Mouse (Mus musculus): ENCODE results near the gene Gemin7. TPM values are rescaled to one million over a fixed set of nuclear protein-coding genes. Genes with fewer than 3 reads are reported as not detected.
A peak's percentile ranks its signal among the peaks of the same experiment; 100 is the strongest.

Gemin7 gene
- total RNA-seq, 1 experiment from 2014 or later, result 68.5 TPM

GRCm38 (mm10) chr7:19557982-19558900 lies 19.2 kb downstream of the Gemin7 start:
- ATAC-seq (replicated peaks; ENCODE audit: insufficient number of reproducible peaks, low FRiP score, low TSS enrichment, poor library complexity, severe bottlenecking), result no peak

GRCm38 (mm10) chr7:19557086-19557485 lies 20.3 kb downstream of the Gemin7 start:
- no peak for ATAC-seq (replicated peaks; ENCODE audit: insufficient number of reproducible peaks, low FRiP score, low TSS enrichment, poor library complexity, severe bottlenecking)

GRCm38 (mm10) chr7:19554168-19554567 lies 23.2 kb downstream of the Gemin7 start:
- ATAC-seq (replicated peaks; ENCODE audit: insufficient number of reproducible peaks, low FRiP score, low TSS enrichment, poor library complexity, severe bottlenecking), result no peak

GRCm38 (mm10) chr7:19552443-19552842 lies 25.0 kb downstream of the Gemin7 start:
- ATAC-seq (replicated peaks; ENCODE audit: insufficient number of reproducible peaks, low FRiP score, low TSS enrichment, poor library complexity, severe bottlenecking), result no peak

- ATAC-seq (replicated peaks; ENCODE audit: insufficient number of reproducible peaks, low FRiP score, low TSS enrichment, poor library complexity, severe bottlenecking), result no peak
These were observed 25.8 kb downstream of the Gemin7 start for GRCm38 (mm10) chr7:19551634-19552033.

GRCm38 (mm10) chr7:19549394-19549793 lies 28.0 kb downstream of the Gemin7 start:
- ATAC-seq (replicated peaks; ENCODE audit: insufficient number of reproducible peaks, low FRiP score, low TSS enrichment, poor library complexity, severe bottlenecking), result no peak

- ATAC-seq (replicated peaks; ENCODE audit: insufficient number of reproducible peaks, low FRiP score, low TSS enrichment, poor library complexity, severe bottlenecking), result no peak
These were observed 29.9 kb downstream of the Gemin7 start for GRCm38 (mm10) chr7:19547344-19547969.

- ATAC-seq (replicated peaks; ENCODE audit: insufficient number of reproducible peaks, low FRiP score, low TSS enrichment, poor library complexity, severe bottlenecking), result no peak
These were observed 31.4 kb downstream of the Gemin7 start for GRCm38 (mm10) chr7:19546007-19546406.

- no peak for ATAC-seq (replicated peaks; ENCODE audit: insufficient number of reproducible peaks, low FRiP score, low TSS enrichment, poor library complexity, severe bottlenecking)
These were observed 33.8 kb downstream of the Gemin7 start for GRCm38 (mm10) chr7:19543584-19543983.

- ATAC-seq (replicated peaks; ENCODE audit: insufficient number of reproducible peaks, low FRiP score, low TSS enrichment, poor library complexity, severe bottlenecking), result no peak; the same call in 1 of the 2 replicates
These were observed 35.2 kb downstream of the Gemin7 start for GRCm38 (mm10) chr7:19542155-19542691.

GRCm38 (mm10) chr7:19541681-19542154 lies 35.7 kb downstream of the Gemin7 start:
- no peak for ATAC-seq (replicated peaks; ENCODE audit: insufficient number of reproducible peaks, low FRiP score, low TSS enrichment, poor library complexity, severe bottlenecking)

GRCm38 (mm10) chr7:19540771-19541566 lies 36.4 kb downstream of the Gemin7 start:
- no peak for ATAC-seq (replicated peaks; ENCODE audit: insufficient number of reproducible peaks, low FRiP score, low TSS enrichment, poor library complexity, severe bottlenecking)

GRCm38 (mm10) chr7:19534676-19535075 lies 42.7 kb downstream of the Gemin7 start:
- ATAC-seq (replicated peaks; ENCODE audit: insufficient number of reproducible peaks, low FRiP score, low TSS enrichment, poor library complexity, severe bottlenecking), result no peak

GRCm38 (mm10) chr7:19532240-19532639 lies 45.2 kb downstream of the Gemin7 start:
- ATAC-seq (replicated peaks; ENCODE audit: insufficient number of reproducible peaks, low FRiP score, low TSS enrichment, poor library complexity, severe bottlenecking), result no peak

GRCm38 (mm10) chr7:19531077-19531476 lies 46.3 kb downstream of the Gemin7 start:
- ATAC-seq (replicated peaks; ENCODE audit: insufficient number of reproducible peaks, low FRiP score, low TSS enrichment, poor library complexity, severe bottlenecking), result no peak

- no peak for ATAC-seq (replicated peaks; ENCODE audit: insufficient number of reproducible peaks, low FRiP score, low TSS enrichment, poor library complexity, severe bottlenecking)
These were observed 52.3 kb downstream of the Gemin7 start for GRCm38 (mm10) chr7:19525105-19525481.

GRCm38 (mm10) chr7:19524420-19525104 lies 52.8 kb downstream of the Gemin7 start:
- no peak for ATAC-seq (replicated peaks; ENCODE audit: insufficient number of reproducible peaks, low FRiP score, low TSS enrichment, poor library complexity, severe bottlenecking)

GRCm38 (mm10) chr7:19523757-19524419 lies 53.5 kb downstream of the Gemin7 start:
- ATAC-seq (replicated peaks; ENCODE audit: insufficient number of reproducible peaks, low FRiP score, low TSS enrichment, poor library complexity, severe bottlenecking), result 0 out of 2 replicates have a peak, but pooled peaks have one; percentile 10
